ENCODE assay signal across 8 mouse cellular contexts in genomic region chr11:5837251-5838246, GRCm38 (mm10). TPM values are rescaled to one million over a fixed set of nuclear protein-coding genes. Genes with fewer than 3 reads are reported as not detected.
DNase-seq lines count a peak whose midpoint lies in the region; ATAC-seq and TF ChIP-seq lines count a peak whose summit lies in the region.

Polm (minus strand) TSS chr11:5838016.

- no peaks in the 10 kb centered on the region for H3K9me3 ChIP-seq in hindbrain, embryonic 10.5 days
- H3K9me3 ChIP-seq in lung, postnatal 0 days (ENCODE audit: low read length): no peaks in the 10 kb centered on the region

- WGBS in hindbrain, embryonic 10.5 days: under 1% methylated on average over 63 of the region's 63 CpGs
- WGBS in lung, postnatal 0 days: under 1% methylated on average over 63 of the region's 63 CpGs

- peak; percentile 99 for DNase-seq in MN1 (ENCODE audit: low spot score)
- peak; percentile 96 for DNase-seq in cerebellum, adult 9-10 months
- peak; percentile 93 for DNase-seq in hindbrain, embryonic 10.5 days (ENCODE audit: low spot score)
- peak; percentile 93 for DNase-seq in layer of hippocampus, adult 9-11 months
- DNase-seq in lung, postnatal 0 days (ENCODE audit: low spot score): peak; percentile 98
- DNase-seq in ovary, postnatal 14 days (ENCODE audit: low spot score): peak; percentile 86
- peak; percentile 88 for DNase-seq in thymus, postnatal 14 days

- H3K27ac ChIP-seq in hindbrain, embryonic 10.5 days: peak within 1 kb of the TSS; percentile 88
- H3K27ac ChIP-seq in lung, postnatal 0 days (ENCODE audit: low read length): peak within 1 kb of the TSS; percentile 85

- peaks cover 15% of the 10 kb centered on the region for H3K4me1 ChIP-seq in hindbrain, embryonic 10.5 days (replicated peaks)
- H3K4me1 ChIP-seq in lung, postnatal 0 days (ENCODE audit: insufficient read depth, low read depth, low read length): peaks cover 4% of the 10 kb centered on the region; the same call in 1 of the 2 replicates

- H3K9ac ChIP-seq in lung, postnatal 0 days (replicated peaks; ENCODE audit: low read depth): peak within 1 kb of the TSS; percentile 64

- TF ChIP-seq CTCF in lung, postnatal 0 days (IDR thresholded peaks at IDR 0.05): peak; percentile 89

- peaks cover 25% of the 10 kb centered on the region for H3K36me3 ChIP-seq in hindbrain, embryonic 10.5 days
- 0 out of 2 replicates have a peak, but pooled peaks cover 7% of the 10 kb centered on the region for H3K36me3 ChIP-seq in lung, postnatal 0 days (ENCODE audit: insufficient read depth, low read length)

- peak; percentile 55; the same call in 1 of the 2 replicates for TF ChIP-seq EP300 in lung, postnatal 0 days (IDR thresholded peaks at IDR 0.05)

- H3K27me3 ChIP-seq in hindbrain, embryonic 10.5 days (ENCODE audit: insufficient read depth, poor library complexity, severe bottlenecking): no peaks in the 10 kb centered on the region
- H3K27me3 ChIP-seq in lung, postnatal 0 days (replicated peaks; ENCODE audit: insufficient read depth, low read length): no peaks in the 10 kb centered on the region

- peak within 1 kb of the TSS; percentile 96 for H3K4me2 ChIP-seq in lung, postnatal 0 days (replicated peaks; ENCODE audit: low read depth, low read length)

- ATAC-seq in frontal cortex, adult (ENCODE audit: low TSS enrichment): peak; percentile 82
- ATAC-seq in lung, postnatal 0 days: peak; percentile 95

- H3K4me3 ChIP-seq in hindbrain, embryonic 10.5 days: peak within 1 kb of the TSS; percentile 68
- peak within 1 kb of the TSS; percentile 67 for H3K4me3 ChIP-seq in lung, postnatal 0 days (ENCODE audit: low read depth, low read length)

RNA-seq across cellular contexts. Expression of gene Polm, which starts in this region (rescaled TPM):
- 9.5 and 10.3 TPM in 2 replicates for polyA plus RNA-seq in hindbrain, embryonic 10.5 days (2016; fragmentation: Nextera tagmentation; extraction: Ambion mirVana)
- polyA plus RNA-seq in lung, postnatal 0 days (2015; fragmentation: Nextera tagmentation; extraction: Ambion mirVana): 5.9 and 8.2 TPM in 2 replicates

Comparison
In these comparisons a context has a peak if more than half of its experiments do, and no peak if none do; other contexts are left out.
1. Peak in every context shown above with its lines: DNase-seq, ATAC-seq, H3K4me3 ChIP-seq and H3K27ac ChIP-seq.